Mouse (Mus musculus) ovary, postnatal 10 days (tissue): ENCODE results near the gene Guca1a.
"Not testable (repeated sequence)": the region's sequence is repeated elsewhere in the genome, so short reads cannot be mapped to it uniquely, and the experiment has no call there.

Experiments used
- DNase-seq: peaks from one replicate; pipeline ENCODE4 v3.0.0; 2022; ENCODE audit warnings: low spot score

Gene Guca1a

DNA sequence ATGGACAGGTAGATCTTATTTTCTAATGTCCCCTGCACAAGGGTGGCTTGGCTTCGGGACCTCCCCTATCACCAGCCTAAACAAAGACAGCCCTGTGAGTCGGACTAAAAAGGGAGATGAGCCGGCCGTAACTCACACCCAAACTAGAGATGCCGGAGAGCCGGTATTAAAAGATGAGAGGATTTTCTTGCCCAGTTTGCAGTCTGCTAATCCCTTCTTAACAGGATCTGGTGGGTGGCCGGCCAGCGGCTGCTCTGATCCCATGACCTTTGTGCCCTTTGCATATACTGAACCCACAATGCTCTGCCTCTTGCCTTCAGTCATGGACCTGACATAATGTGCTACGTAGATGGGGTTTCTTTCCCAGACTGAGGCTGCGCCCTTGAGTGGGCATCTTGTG, at the start of gene Guca1a:
Gene Guca1a (minus strand): TSS at position 134 of the 400 bp plus-strand sequence.
- DNase-seq = no peak

- no peak for DNase-seq
Observed at GRCm38 (mm10) chr17:47449432-47449831, 49.0 kb upstream of the Guca1a start.

DNA sequence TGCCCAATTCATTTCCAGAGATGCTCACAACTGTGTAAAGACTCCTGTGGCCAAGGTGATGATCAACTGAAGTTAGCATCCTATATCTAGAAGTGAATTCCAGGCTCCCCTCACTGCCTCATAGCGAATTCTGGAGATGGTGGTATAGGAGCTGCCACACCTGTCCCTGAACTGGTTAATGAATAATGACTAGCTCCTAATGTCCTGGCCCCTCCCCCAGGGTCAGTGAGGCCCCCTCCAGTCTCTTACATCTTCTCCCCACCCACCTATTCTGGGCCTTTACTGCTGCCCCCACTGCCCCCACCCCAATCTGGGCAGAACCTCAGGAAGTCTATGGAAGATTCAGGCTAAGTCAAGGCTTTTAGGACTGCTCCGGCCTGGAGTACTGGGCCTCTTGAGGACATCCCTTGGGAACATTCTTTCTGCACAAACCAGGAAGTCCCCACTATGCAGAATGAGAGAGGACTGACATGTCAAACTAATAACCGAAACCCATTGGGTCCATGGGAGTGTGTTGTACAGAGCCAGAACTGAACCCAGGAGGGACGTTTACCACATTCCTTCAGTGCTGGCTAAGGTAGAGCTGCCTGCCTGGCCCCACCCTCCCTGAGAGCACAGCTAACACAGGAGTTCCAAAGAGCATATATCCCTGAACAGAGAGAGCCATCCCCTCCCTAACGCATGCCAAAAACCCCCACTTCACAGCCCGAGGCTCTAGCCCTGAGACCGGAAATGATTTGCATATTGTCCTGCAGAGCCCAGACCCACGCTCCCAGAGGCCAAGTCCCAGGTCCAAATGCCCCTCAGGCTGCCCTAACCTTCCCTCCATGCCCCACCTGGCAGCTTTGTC, 48.4 kb upstream of the Guca1a start:
- no peak for DNase-seq

- no peak for DNase-seq
Observed at GRCm38 (mm10) chr17:47446561-47446960, 46.2 kb upstream of the Guca1a start.

DNA sequence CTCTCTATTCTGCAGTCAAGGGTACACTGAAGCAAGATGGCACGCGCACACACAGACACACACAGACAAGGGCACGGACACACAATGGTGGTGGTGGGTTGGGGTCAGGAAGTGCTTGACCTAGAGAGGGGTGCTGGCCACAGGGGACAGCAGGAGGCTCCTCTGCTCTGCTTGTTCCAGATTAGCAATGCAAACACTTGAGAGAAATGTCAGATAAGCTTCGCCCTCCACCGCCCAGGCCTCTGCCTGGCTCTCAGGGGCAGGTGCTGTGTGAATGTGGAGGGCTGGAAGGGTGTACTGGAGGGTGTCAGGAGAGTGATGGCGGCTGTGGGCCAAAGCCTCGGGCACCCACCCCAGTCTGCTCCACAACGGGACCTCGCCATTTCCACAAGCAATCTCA, 45.6 kb upstream of the Guca1a start:
- no peak for DNase-seq

DNA sequence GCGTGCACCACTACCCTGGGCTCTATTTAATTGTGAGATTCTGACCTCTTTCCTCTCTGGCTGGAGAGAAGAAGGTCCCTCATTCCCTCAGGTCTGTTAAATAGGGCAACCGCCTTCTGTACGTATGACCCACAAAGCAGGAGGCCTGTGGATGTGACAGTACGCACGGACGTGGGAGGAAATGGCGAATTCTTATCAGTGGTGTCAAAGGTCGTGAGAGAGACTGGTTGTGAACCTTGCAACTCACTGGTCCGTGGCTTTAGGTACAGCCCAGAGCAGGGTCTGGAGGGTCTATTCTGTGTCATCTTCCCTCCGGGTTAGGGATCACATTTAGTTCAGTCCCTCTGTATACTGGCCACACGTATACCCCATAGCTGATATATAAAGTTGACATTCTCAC, 45.1 kb upstream of the Guca1a start:
- DNase-seq = no peak

DNA sequence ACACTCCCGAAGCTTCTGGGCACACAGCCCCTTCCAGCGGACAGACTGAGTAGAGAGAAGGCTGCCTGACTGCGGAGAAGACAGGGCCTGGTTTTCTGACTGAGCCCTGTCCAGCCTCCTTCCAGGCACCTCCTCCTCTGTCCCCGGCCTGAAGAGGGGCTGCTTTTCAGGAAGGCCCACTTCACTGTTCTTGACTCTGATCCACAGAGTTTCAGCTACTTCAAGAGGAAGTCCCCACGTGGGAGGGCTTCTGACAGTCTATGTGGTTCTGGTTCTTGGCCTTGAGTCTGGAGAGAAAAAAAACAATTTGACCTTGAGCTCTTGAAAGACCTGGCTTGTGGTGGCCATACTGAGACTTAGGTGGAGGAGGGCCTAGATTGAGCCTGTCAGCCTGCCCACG, 43.7 kb upstream of the Guca1a start:
- no peak for DNase-seq

GRCm38 (mm10) chr17:47442271-47442670, 41.9 kb upstream of the Guca1a start:
- no peak for DNase-seq

- no peak for DNase-seq
Observed at GRCm38 (mm10) chr17:47441296-47442051, 41.1 kb upstream of the Guca1a start.

- no peak for DNase-seq
Observed at GRCm38 (mm10) chr17:47440359-47440890, 40.0 kb upstream of the Guca1a start.

- no peak for DNase-seq
Observed at GRCm38 (mm10) chr17:47439396-47440028, 39.1 kb upstream of the Guca1a start.

DNA sequence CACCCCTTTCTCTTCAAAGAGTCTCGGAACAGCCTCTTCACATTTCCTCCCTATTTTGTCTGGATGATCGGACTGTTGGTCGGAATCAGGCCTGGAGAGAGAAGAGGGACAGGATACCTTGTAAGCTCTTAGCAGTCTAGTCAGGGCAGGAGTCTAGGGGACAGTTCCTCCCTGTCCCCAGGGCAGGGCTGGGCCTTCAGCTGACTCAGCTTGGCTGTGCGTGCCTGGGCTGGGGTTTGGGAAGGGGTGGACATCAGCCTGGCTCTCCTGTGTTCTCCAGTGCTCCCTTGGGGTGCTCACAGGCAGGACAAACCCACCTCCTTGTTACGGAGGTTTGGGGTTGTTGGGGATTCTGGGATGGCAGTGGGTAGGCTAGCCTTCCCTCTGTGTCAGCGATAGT, 38.2 kb upstream of the Guca1a start:
- DNase-seq = no peak

GRCm38 (mm10) chr17:47436907-47437547, 36.6 kb upstream of the Guca1a start, which contains the start of gene 1700001C19Rik:
1700001C19Rik (minus strand) TSS chr17:47437376.
- DNase-seq = no peak

GRCm38 (mm10) chr17:47436156-47436906, 35.9 kb upstream of the Guca1a start, which contains the start of gene AI661453:
AI661453 (plus strand) TSS chr17:47436615.
- no peak for DNase-seq

DNA sequence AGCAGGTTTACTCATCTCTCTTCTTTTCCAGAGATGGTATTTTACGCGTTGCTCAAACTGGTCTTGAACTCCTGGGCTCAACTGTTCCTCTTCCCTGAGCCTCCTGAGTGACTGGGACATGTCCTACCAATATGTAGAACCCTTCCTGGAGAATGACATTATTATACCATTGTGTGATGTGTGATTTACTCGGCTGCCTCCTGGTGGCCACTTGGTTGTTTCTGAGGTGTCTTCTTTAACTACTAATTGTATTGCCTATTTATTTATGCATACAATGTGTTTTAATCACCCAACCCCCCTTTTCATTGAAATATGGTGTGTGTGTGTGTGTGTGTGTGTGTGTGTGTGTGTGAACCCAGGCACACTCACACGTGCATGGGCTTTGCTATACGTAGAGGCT, 30.4 kb upstream of the Guca1a start:
- no peak for DNase-seq

DNA sequence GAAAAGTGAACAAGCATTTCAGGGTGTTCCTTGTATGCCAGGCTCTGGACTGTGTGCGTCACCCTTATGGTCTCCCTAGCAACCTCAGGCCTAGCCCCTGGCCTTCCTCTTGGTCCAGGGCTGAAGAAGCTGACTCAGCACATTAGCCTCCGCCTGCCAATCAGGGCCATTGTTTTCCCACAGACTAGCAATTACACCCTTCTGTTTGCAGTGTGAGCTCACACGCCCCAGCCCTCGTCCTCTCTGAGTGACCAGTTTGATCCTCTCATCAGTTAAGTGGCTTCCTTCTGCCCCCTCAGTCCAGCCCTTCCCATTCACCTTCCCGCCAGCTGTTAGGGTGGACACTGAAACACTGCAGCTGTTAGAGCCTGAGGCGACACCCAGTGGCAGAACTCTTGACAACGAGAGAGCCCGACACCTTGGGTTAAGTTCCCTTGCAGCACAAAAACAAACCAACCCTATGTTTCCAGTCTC, 28.5 kb upstream of the Guca1a start:
- no peak for DNase-seq

DNA sequence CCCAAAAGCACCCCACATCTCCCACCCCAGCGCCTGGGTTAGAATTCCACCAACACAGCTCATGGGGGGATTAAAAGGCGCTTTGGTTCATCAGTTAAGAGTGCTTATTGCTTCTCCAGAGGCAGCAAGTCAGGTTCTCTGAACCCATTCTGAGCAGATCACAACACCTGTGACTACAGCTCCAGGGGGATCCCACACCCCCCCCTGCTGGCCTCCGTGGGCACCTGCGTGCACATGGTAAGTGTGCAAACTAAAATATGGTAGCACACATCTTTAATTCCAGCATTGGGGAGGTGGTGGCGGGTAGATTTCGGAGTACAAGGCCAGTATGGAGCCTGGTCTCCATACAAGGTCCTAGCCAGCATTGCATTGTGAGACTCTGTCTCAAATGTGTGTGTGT, 26.9 kb upstream of the Guca1a start:
- no peak for DNase-seq

GRCm38 (mm10) chr17:47424186-47424585, 23.8 kb upstream of the Guca1a start:
- no peak for DNase-seq

DNA sequence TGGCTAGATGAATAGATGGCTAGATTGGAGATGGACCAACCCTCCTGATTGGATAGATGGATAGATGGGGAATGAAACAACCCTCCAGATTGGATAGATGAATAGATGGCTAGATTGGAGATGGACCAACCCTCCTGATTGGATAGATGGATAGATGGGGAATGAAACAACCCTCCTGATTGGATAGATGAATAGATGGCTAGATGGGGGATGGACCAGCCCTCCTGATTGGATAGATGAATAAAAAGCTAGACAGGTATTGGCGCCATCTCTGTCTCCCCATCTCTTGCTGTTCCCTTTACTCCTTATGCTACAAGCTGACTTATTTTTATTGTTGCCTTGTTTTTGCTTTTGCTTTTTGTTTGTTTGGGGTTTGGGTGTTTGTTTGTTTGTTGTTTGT, 22.2 kb upstream of the Guca1a start:
- DNase-seq = not testable (repeated sequence)

GRCm38 (mm10) chr17:47421566-47421965, 21.2 kb upstream of the Guca1a start:
- DNase-seq = no peak

DNA sequence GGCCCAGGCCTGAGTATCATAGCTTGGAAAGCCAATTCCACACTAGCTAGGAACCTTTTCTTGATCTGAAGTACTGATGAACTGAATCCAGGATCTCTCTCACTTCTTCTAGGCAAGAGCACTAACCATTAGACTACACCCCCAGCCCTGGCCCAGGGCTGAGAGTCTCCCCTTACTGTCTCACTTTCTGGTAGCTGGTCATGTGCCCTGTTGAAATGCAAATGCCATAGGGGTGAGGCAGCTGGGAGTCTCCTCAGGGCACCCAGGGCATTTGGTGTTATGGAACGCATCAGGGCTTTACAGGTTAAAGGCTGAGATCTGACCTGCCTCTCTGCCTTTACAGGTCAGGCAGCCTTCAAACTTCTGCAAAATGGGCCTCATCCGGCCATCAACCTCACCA, 19.8 kb upstream of the Guca1a start:
- DNase-seq = no peak
